Mouse (Mus musculus): ENCODE measurements around the gene Sept9.

DNA sequence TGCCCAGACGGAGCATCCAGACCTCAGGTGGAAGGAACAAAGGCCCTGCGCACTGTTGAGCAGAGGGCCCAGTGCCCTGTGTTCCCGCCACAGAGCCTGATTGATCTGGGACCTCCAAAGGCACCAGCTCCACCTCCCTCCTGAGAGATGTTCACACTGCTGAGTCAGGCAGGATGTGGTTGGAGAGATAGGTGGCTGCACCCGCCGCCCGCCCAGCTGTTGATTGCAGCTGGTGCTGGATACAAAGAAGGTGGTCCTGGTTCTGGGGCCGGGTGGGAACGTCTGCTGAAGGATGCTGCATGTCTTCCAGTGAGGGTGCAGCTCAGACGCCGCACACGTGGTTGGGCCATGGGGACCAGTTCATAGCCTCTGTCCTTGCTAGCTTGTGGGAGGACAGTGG lies 93.0 kb downstream of the Sept9 start:
- TF ChIP-seq CTCF (IDR thresholded peaks at IDR 0.05; ENCODE audit: borderline replicate concordance, insufficient read depth, low read depth, low read length) = no peak
- TF ChIP-seq POLR2A (IDR thresholded peaks at IDR 0.05; ENCODE audit: borderline replicate concordance, insufficient read depth, low read length) = no peak

All from cerebellum, adult 2 months (tissue).